Mouse (Mus musculus): ENCODE measurements around the gene Lrrc41.

The Lrrc41 gene

DNA sequence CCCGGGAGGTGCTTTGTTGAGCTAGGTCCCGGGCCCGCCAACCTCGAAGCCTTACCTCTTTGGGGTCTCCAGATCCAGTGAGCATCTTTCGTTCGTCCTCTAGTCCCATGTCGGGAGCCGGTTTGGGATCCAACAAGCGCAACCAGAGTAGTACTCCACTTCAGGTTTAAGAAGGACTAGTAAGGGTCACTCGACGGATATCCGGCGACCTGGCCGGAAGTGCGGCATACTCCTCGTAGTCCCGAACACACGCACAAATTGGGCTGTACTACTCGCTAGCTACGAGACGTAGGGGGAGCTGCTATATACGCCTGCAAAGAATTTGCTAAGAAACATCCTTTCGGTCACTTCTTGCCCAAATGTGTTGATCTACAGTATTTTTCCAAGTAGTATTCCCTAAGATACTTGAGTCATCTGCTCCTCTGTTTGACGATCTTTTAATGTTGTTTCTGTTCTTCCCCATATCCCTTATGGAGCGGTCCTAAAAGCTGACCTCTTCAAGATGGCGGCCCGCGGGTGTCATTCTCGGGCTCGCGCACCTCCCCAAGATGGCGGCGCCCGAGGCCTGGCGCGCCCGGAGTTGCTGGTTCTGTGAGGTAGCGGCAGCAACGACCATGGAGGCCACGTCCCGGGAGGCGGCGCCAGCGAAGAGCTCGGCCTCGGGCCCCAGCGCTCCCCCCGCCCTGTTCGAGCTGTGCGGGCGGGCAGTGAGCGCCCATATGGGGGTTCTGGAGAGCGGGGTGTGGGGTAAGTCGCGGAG, at the start of gene Lrrc41, which contains the start of gene Uqcrh:
Lrrc41 (plus strand) TSS at position 409 of the 760 bp plus-strand sequence.
Uqcrh (minus strand) TSS at position 211 of the 760 bp plus-strand sequence.
- DNase-seq (ENCODE audit: low spot score) = peak; percentile 98

DNA sequence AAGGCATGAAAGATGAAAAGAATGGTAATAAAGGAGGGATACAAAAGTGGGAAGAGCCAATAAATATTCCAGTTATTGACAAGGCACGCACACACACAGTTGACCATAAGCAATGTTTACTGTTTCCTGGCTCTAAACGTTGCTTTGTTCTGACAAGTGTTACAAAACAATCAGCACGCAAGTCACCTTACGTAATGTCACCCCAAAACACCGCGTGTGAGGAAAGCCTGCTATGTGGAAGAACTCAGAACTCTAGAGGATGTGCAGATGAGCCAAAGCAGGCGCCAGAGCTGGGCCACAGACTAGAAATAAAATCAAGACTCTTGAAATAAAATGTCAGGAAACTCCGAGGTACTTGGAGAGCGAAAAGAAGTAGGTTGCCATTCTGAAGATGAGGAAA, 42.2 kb upstream of the Lrrc41 start:
- no peak for DNase-seq (ENCODE audit: low spot score)

DNA sequence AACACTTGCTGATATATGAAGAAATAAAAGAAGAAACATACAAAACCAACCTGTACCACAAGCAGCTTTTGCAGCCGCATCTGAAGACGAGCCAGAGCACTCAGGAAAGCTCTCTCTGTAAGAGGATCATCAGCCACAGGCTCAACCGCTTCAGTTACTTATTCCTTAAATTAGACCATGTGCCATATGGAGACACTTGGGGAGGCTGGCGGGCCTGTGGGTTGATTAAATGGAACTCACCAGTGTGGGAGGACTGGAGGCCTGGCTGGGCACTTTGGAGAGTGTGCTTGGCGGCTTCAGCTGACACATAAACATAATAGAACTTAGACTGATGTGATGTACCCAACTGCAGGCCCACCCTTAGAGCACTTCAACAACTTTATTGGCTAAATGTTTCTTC, 41.7 kb upstream of the Lrrc41 start:
- no peak for DNase-seq (ENCODE audit: low spot score)

DNA sequence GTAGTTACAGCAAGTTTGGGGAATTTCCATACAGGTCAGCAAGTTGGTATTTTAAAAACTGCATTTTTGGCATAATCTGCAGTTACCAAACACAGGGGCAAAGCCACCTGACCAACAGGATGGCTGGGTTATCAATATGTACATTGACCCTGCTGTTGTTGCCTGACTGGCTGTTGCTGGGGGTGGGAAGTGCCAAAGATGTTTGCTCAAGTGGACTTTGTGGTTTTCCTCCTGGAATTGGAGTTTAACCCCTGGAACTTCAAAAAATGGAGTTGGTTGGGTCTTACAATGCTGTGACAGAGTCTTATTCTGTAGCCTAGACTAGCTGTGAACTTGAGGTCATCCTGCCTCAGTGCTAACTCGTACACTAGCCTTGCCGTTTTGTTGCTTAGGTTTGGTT, 34.6 kb upstream of the Lrrc41 start:
- no peak for DNase-seq (ENCODE audit: low spot score)

DNA sequence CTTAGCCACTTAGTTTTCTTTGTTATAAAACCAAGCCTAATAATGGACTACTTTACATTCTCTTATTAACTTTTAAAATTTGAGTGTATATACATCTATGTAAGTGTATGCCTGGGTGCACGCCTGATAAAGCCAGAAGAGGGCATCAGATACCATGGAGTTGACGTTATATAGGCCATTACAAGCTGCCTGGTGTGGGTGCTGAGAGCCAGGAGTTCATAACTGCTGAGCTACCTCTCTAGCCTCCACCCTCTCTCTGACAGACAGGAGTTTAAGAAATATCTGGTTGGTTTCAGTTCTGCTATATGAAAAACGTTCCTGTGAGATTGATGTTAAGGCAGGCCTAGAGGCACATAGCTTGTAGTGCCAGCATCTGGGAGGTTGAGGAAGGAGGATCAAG, 32.9 kb upstream of the Lrrc41 start:
- DNase-seq (ENCODE audit: low spot score) = no peak

DNA sequence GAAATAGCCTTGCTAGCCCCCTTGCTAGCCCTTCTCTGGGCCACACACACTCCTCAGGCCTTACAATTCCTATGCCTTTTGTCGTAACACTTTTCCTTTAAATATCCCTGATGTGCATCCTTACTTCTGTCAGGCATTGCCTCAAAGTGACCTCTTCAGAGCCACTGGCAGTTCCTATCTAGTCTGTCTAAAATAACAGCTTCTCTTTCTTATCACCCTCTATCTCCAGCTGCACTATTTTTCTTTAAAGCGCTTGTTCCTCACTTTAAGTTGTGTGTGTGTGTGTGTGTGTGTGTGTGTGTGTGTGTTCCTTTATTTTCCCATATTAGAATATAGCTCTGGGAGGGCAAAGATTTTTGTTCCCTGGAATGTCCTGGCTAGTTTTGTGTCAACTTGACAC, 28.5 kb upstream of the Lrrc41 start:
- DNase-seq (ENCODE audit: low spot score) = no peak

DNA sequence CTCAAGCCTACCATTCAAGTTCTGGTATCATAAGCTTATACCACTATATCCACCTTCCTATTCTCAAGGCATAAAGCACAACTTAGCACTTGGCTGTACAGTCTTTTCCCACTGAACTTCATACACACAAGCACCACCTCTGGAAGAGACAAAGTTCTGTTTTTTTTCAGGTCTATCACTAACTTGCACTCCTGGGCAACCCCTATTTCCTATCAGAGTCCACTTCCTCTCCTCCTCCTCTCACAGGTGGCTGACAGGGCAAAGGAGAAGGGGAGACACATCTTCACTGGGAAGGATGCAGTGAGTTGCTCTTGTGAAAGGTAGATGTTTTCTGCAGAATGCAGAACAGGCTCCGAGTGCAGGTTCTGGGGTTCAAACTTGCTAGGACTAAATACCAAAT, 27.4 kb upstream of the Lrrc41 start:
- DNase-seq (ENCODE audit: low spot score) = no peak

DNA sequence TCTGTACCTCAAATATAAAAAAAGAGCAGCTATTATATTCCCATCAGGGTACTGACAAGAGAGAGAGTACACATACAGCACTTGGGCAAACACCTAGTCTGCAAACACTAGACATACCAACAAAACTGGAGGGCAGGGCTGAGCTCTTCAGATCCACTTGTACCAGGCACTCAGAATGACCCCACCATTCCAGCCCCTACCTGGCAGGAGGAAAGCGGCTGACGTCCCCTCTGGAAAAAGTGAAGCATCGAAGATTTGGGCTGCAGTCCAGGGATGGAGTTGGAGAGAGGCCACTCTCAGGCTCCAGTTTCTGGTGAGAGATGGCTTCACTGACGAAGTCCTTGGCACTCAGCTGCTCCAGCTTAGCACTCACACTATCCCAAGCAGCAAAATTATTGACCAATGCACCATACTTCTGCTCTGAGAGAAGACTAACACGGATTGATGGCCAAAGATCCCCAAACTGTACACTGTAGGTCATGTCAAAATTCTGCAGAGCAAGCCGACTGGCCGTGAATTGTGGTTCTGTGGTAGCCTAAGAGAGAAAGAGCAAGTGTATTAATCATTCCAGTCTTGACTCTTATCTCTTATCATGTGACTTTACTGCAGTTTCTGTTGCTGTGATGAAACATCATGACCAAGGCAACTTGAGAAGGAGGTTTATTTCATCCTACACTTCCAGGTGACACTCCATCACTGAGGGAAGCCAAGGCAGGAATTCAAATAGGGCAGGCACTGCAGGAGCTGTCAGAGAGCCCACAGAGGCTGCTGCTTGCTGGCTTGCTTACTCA, 26.7 kb upstream of the Lrrc41 start:
- no peak for DNase-seq (ENCODE audit: low spot score)

DNA sequence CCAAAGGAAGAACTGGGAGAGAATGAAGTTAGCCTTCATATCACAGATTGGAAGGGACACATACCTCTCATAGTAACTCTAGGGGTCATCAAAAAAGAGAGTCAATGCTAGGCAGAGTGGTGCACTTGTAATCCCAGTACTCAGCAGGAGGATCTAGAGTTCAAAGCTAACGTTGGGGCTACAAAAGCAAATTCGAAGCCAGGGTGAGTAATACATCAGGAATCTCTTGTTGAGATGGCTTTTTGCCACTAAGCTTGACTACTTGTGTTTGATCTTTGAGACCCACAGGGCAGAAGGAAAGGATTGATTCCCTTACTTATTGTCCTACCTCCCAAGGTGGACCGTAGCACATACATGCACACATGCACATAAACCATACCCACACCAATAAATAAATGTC, 25.9 kb upstream of the Lrrc41 start:
- no peak for DNase-seq (ENCODE audit: low spot score)

DNA sequence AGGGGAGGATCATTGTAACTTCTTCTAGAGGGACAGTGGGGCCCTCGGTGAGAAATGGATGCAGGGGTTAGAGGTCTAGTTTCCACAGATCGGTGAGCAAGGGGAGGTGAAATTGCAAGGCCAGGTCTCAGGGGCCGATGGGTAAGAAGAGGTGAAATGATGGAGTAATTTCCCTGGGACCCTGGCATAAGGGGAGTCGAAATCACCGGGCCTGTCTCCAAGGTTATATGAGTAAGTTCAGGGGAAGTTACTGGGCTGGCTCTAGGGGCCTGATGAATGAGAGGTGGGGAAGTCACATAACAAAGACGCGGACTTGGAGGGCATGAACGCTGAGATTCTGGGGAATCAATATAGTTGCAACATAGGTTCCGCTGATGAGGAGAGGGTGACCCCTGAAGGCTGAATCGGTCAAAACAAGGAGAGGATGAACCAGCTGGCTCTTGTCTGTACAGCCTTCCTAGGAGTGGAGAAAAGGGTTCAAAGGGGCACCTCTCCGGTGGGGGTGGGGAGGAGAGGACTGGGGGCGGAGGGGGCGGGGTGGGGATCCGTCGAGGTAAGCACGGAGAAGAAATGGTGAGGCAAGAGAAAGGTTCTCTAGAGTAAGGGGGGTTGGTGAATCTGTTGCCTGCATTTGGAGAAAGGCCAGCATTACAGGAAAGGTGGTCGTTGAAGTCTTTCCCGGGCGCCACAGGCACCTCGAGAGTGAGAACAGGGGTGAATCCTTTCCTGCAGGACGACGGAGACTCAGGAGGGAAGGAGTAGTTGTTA, 22.4 kb upstream of the Lrrc41 start:
- peak; percentile 28 for DNase-seq (ENCODE audit: low spot score)

DNA sequence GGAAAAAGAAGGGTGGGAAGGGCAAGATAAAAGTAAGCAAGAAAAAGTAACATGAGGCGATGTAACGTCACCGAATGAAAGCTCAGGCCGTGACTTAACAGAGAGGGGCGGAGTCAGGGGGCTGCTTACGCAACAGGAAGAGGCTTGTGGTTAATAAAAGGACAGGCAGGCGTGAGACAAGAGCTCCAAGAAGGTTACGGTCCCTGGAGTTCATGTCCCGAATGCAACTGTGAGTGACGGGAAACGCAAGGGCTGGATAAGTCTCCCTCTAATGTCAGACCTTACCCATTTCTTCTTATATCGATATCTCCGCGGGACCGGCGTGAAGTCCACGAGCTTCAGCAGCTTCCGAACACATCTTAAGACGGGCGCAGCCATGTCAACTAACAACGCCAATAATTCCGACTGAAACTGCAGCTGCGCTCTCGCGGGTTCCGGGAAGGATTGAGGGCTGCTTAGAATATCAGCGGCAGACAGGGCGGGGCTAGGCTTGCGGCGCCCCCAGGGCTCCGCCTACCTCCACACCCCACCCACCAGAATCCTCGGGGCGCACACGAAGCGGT, 21.6 kb upstream of the Lrrc41 start, which contains the start of gene Nsun4:
Nsun4 (minus strand) TSS at position 478 of the 563 bp plus-strand sequence.
- peak; percentile 90 for DNase-seq (ENCODE audit: low spot score)

DNA sequence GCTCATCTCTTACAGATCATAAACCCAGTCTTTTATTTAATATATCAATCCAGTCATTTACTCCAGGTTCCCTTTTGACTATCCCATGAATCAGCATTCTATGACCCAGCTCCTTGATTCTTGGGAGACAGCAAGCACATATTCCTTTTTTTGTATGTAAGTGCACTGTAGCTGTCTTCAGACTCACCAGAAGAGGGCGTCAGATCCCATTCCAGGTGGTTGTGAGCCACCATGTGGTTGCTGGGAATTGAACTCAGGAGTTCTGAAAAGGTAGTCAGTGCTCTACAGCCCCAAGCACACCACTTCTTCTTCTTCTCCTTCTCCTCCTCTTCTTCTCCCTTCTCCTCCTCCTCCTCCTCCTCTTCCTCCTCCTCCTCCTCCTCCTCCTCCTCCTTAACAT, 17.5 kb upstream of the Lrrc41 start:
- no peak for DNase-seq (ENCODE audit: low spot score)

DNA sequence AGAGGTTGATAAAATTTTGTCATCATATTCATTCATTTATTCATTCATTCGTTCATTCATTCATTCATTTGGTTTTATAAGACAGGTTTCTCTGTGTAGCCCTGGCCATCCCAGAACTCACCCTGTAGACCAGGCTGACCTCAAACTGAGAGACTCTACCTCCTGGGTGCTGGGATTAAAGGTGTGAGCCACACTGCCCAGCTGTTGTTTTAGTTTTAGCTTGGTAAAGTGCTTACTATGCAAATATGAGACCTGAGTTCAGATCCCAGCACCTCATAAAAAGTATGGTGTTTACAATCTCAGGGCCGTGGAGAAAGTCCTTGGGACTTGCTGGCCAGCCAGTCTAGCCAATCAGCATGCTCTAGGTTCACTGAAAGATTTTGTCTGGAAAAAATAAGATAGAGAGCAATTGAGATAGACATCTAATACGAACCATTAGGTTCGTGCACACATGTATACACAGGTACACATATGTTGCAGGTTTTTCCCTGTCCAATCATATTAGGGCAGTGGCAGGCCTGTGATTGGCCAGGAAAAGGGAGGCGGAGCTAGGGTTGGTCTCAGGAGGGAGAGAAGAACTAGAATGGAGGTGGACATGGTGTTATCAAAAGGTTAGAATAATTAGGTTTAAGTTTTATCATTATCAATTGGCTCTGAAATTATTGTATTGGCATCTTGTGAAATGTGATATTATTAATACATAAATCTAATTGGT, 15.9 kb upstream of the Lrrc41 start:
- no peak for DNase-seq (ENCODE audit: low spot score)

DNA sequence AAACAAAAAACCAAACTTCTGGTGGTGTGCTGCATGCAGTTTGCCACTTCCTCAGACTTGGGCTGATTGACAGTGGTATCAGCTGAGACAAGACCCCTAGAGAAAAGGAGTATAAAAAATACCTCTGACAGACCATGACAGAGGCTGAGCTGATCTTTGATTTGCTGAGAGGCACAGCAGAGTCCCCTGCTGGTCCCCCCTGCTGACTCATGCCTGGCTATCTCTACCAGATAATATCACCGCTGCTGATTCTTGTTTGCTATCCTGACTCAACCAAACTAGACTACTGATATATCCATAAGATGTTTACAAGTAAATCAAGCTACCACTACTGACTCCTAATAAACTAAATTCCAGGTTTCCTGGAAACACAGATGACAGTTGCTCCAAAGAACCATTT, 11.2 kb upstream of the Lrrc41 start:
- DNase-seq (ENCODE audit: low spot score) = no peak

DNA sequence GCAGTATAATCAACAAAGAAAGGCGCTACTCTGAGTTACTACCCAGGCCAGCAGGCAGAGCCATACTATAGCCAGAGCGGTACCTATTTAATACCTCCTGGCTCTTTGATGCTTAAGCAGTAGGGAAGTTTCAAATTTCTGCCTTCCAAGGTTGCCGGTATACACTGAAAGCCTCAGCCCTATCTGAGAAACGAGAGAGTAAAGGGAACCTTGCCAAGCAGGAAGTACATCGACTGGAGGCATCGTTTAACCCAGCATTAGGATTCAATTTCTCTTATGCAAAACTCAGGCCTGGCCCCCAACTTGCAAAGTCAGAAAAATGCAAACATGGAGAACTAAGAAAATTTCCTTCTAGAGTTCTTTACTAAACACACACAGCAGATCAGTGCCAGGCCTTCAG, 5.0 kb upstream of the Lrrc41 start:
- DNase-seq (ENCODE audit: low spot score) = no peak

DNA sequence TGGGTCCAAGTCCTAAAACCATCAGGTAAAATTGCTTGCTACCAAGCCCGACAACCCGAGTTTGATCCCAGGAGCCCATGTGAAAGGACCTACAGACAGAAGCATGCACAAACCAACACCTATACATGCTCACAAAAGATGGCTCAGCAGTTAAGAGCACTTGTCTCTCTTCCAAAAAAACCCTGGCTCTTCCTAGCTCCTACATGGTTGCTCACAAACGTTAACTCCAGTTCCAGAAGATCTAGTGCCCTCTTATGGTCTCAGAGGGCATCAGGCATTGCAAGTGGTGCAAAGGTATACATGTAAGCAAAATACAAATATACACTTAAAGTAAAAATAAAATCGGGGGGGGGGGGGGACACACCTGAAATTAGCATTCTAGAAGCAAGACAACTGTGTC, 1.9 kb upstream of the Lrrc41 start:
- peak; percentile 46 for DNase-seq (ENCODE audit: low spot score)

DNA sequence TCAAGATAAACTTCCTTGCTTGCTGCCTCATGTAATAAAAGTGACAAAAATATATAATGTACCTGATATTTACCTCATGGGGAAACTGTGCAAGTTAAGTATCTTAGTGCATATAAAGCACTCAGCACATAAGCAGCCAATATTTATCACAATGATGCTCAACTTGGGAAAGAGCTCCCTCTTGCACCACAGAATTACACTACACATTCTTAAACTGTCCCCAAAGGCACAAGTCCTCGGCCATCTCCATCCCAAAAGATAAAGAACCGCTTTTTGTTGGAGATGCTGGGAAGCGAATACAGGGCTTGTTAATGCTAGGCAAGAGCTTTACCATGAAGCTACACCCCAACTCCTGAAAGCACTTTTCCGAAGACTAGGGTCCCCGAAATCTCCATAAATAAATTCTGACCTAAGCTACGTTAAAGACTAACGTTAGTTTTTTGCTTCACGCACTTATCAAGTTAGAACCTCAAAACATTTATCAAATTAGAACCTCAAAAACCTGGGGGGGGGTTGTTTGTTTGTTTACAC, 859 bp upstream of the Lrrc41 start:
- peak; percentile 56 for DNase-seq (ENCODE audit: low spot score)

DNA sequence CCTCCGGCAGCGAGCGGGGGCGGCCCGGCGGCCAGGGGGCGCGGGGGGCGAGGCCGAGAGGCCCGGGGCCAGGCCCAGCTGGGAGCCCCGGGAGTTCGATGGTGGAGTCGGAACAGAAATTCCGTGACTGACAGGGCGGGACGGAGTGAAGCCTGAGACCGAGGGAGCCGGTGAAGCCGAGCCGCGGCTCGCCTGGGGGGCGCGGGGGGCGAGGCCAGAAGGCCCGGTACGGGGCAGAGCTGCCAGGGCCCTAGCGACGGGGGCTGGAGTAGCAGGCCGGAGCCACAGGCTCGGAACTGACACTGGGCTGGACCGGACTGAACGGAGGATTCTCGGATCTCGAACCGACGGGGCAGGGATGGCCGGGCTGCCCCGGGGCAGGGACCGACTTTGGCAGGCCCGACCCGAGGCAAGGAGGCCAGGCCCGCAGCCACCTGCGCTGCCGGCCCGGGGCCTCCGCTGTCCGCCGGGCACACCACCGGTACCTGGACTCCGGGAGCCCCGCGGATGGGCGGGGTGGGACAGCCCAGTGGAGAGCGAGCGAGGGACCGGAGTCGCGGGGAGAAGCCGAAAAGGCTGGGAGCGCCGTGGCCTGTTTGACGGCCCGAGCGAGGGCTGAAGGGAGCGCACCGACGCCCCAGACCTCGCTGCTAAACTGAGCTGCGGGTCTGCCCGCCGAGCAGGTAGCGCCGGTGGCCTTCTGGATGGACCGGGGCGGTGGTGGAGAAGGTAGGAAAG, 731 bp downstream of the Lrrc41 start:
- DNase-seq (ENCODE audit: low spot score) = peak; percentile 49

DNA sequence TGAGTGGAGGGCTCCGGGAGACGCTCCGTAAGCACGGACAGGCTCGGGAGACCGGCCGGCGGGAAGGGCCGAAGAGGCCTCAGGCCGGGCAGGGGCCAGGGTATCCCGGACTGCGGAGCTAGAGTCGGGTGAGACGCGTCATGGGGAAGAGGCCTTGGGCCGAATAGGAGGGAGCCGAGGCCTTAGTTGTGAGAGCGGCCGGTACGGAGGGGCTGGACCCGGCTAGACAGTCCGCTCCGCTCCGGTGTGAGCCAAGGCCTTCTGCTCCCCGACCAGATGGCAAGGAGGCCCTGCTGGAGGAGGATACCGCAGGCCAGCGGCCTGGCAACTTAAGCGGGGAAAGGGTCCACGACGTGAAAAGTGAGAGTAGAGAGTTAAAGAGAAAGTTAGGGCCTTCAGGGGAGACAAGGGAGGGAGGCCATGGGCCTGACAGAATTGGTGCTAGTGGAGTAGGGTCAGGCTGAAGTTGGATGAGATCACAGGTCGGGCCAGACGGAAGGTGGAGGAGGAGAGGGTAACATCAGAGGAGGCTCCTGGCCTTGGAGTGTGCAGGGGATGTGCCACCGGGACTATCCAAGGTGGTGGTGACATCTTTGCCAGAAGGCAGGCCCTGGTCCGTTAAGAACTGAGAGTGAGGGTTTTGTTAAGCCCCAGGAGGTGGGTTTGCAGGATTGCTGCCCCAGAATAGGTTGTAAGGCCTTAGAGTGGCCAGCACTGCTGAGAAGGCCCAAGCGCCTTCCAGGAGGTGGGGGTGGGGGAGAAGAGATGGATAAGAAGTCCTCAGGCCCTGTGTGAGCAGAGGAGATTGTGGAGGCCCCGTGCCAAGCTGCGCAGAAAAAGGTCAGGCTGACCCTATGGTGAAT, 1.5 kb downstream of the Lrrc41 start:
- DNase-seq (ENCODE audit: low spot score) = peak; percentile 54

All from c-Kit-positive CD71-positive TER-119-positive erythroid progenitor cells, embryonic 14.5 days (primary cell).